Mouse (Mus musculus): ENCODE results near the gene Mrpl43. TPM values are rescaled to one million over a fixed set of nuclear protein-coding genes. Genes with fewer than 3 reads are reported as not detected.

Gene Mrpl43
- polyA plus RNA-seq, 1 experiment from 2014 or later, result 65.5 TPM

- Histone ChIP-seq H3K4me2 (ENCODE audit: low read length) (no peak overlapping the region), H3K4me1 (ENCODE audit: control insufficient read depth in 2 of 2, insufficient read depth in 2 of 2, low read length in 2 of 2) (peaks cover 0 to 5% of the 10 kb centered on the region in 2 experiments; a peak in 1 of 4 replicates), H3K9me3 (ENCODE audit: control insufficient read depth, low read length) (no peaks in the 10 kb centered on the region), H3K9ac (ENCODE audit: low read length) (no peak overlapping the region), H3K36me3 (ENCODE audit: control insufficient read depth, insufficient read depth, low read length) (peaks cover 53% of the 10 kb centered on the region), H3K4me3 (ENCODE audit: control insufficient read depth in 1 of 2, insufficient read depth in 1 of 2, low read depth in 1 of 2, low read length in 2 of 2) (no peak overlapping the region), H3K27me3 (ENCODE audit: control insufficient read depth, insufficient read depth, low read length) (no peaks in the 10 kb centered on the region), H3K27ac (replicated peaks in 1 of 2; ENCODE audit: control insufficient read depth in 1 of 2, insufficient read depth in 1 of 2, low read depth in 2 of 2, low read length in 2 of 2) (no peak overlapping the region)
- 88% methylated on average over 6 of the region's 6 CpGs for WGBS
- ATAC-seq (ENCODE audit: insufficient number of reproducible peaks, insufficient read depth, low FRiP score, low read depth), result no peak
Measured at GRCm38 (mm10) chr19:44983366-44983765, 22.9 kb downstream of the Mrpl43 start.

GRCm38 (mm10) chr19:44982477-44983115 lies 23.6 kb downstream of the Mrpl43 start:
- Histone ChIP-seq H3K9ac (ENCODE audit: low read length) (no peak overlapping the region), H3K27ac (replicated peaks in 1 of 2; ENCODE audit: control insufficient read depth in 1 of 2, insufficient read depth in 1 of 2, low read depth in 2 of 2, low read length in 2 of 2) (no peak overlapping the region), H3K4me3 (ENCODE audit: control insufficient read depth in 1 of 2, insufficient read depth in 1 of 2, low read depth in 1 of 2, low read length in 2 of 2) (no peak overlapping the region), H3K27me3 (ENCODE audit: control insufficient read depth, insufficient read depth, low read length) (no peaks in the 10 kb centered on the region), H3K4me1 (ENCODE audit: control insufficient read depth in 2 of 2, insufficient read depth in 2 of 2, low read length in 2 of 2) (0 out of 4 replicates have a peak, but pooled peaks cover 0 to 3% of the 10 kb centered on the region in 2 experiments), H3K36me3 (ENCODE audit: control insufficient read depth, insufficient read depth, low read length) (peaks cover 61% of the 10 kb centered on the region), H3K9me3 (ENCODE audit: control insufficient read depth, low read length) (no peaks in the 10 kb centered on the region), H3K4me2 (ENCODE audit: low read length) (no peak overlapping the region)
- 75% methylated on average over 7 of the region's 7 CpGs for WGBS
- no peak for ATAC-seq (ENCODE audit: insufficient number of reproducible peaks, insufficient read depth, low FRiP score, low read depth)

- 74% methylated on average over 2 of the region's 2 CpGs for WGBS
- ATAC-seq (ENCODE audit: insufficient number of reproducible peaks, insufficient read depth, low FRiP score, low read depth), result no peak
Measured at GRCm38 (mm10) chr19:44980787-44981186, 25.5 kb downstream of the Mrpl43 start.

DNA sequence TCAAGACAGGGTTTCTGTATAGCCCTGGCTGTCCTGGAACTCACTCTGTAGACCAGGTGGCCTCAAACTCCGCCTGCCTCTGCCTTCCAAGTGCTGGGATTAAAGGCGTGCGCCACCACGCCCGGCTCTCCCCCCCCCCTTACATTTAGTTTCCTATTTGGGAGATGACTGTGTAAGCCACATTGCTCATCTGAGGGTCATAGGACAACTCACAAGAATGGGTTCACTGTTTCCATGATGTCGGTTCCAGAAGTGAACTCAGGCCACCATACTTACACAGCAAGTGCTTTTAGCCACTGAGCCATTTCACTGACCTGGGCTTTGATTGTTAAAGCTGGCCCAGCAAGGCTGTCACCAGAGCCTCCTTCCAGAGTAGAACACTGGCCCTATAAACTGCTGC lies 29.1 kb downstream of the Mrpl43 start:
- Histone ChIP-seq H3K9me3 (ENCODE audit: control insufficient read depth, low read length) (no peaks in the 10 kb centered on the region), H3K4me3 (ENCODE audit: control insufficient read depth in 1 of 2, insufficient read depth in 1 of 2, low read depth in 1 of 2, low read length in 2 of 2) (no peak overlapping the region), H3K4me2 (ENCODE audit: low read length) (no peak overlapping the region), H3K36me3 (ENCODE audit: control insufficient read depth, insufficient read depth, low read length) (peaks cover 100% of the 10 kb centered on the region), H3K9ac (ENCODE audit: low read length) (no peak overlapping the region), H3K4me1 (ENCODE audit: control insufficient read depth in 2 of 2, insufficient read depth in 2 of 2, low read length in 2 of 2) (no peaks in the 10 kb centered on the region), H3K27me3 (ENCODE audit: control insufficient read depth, insufficient read depth, low read length) (no peaks in the 10 kb centered on the region), H3K27ac (replicated peaks in 1 of 2; ENCODE audit: control insufficient read depth in 1 of 2, insufficient read depth in 1 of 2, low read depth in 2 of 2, low read length in 2 of 2) (no peak overlapping the region)
- no peak for ATAC-seq (ENCODE audit: insufficient number of reproducible peaks, insufficient read depth, low FRiP score, low read depth)
- 83% methylated on average over 6 of the region's 6 CpGs for WGBS

More at GRCm38 (mm10) chr19:44980787-44981186, 25.5 kb downstream of the Mrpl43 start:
- Histone ChIP-seq H3K36me3 (ENCODE audit: control insufficient read depth, insufficient read depth, low read length) (peaks cover 79% of the 10 kb centered on the region), H3K9ac (ENCODE audit: low read length) (no peak overlapping the region), H3K4me3 (ENCODE audit: control insufficient read depth in 1 of 2, insufficient read depth in 1 of 2, low read depth in 1 of 2, low read length in 2 of 2) (no peak overlapping the region), H3K27ac (replicated peaks in 1 of 2; ENCODE audit: control insufficient read depth in 1 of 2, insufficient read depth in 1 of 2, low read depth in 2 of 2, low read length in 2 of 2) (no peak overlapping the region), H3K4me1 (ENCODE audit: control insufficient read depth in 2 of 2, insufficient read depth in 2 of 2, low read length in 2 of 2) (0 out of 4 replicates have a peak, but pooled peaks cover 0 to 3% of the 10 kb centered on the region in 2 experiments), H3K4me2 (ENCODE audit: low read length) (no peak overlapping the region), H3K27me3 (ENCODE audit: control insufficient read depth, insufficient read depth, low read length) (no peaks in the 10 kb centered on the region), H3K9me3 (ENCODE audit: control insufficient read depth, low read length) (no peaks in the 10 kb centered on the region)

DNA sequence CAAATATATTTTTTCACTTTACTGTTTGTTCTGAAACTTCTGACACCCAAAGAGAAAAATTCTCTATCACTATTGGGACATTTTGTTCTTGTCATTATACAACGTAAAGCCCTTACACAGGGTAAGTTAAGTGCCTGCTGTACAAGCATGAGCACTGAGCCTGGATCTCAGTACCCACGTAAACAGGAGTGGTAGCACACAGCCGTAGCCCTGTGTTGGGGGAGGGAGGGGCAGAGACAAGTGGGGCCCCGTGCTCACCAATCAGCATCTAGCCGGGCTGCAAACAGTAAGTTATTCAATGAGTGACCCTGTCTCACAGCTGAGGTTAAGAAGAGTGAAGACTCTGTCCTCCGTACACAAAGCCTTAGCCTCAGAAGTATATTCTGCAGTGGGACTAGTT lies 29.6 kb downstream of the Mrpl43 start:
- Histone ChIP-seq H3K4me1 (ENCODE audit: control insufficient read depth in 2 of 2, insufficient read depth in 2 of 2, low read length in 2 of 2) (no peaks in the 10 kb centered on the region), H3K36me3 (ENCODE audit: control insufficient read depth, insufficient read depth, low read length) (peaks cover 100% of the 10 kb centered on the region), H3K27me3 (ENCODE audit: control insufficient read depth, insufficient read depth, low read length) (no peaks in the 10 kb centered on the region), H3K4me3 (ENCODE audit: control insufficient read depth in 1 of 2, insufficient read depth in 1 of 2, low read depth in 1 of 2, low read length in 2 of 2) (no peak overlapping the region), H3K9ac (ENCODE audit: low read length) (no peak overlapping the region), H3K27ac (replicated peaks in 1 of 2; ENCODE audit: control insufficient read depth in 1 of 2, insufficient read depth in 1 of 2, low read depth in 2 of 2, low read length in 2 of 2) (no peak overlapping the region), H3K4me2 (ENCODE audit: low read length) (no peak overlapping the region), H3K9me3 (ENCODE audit: control insufficient read depth, low read length) (no peaks in the 10 kb centered on the region)
- no peak for ATAC-seq (ENCODE audit: insufficient number of reproducible peaks, insufficient read depth, low FRiP score, low read depth)
- WGBS, result 83% methylated on average over 6 of the region's 6 CpGs

GRCm38 (mm10) chr19:44968329-44968728 lies 37.9 kb downstream of the Mrpl43 start:
- Histone ChIP-seq H3K27me3 (ENCODE audit: control insufficient read depth, insufficient read depth, low read length) (no peaks in the 10 kb centered on the region), H3K9ac (ENCODE audit: low read length) (no peak overlapping the region), H3K36me3 (ENCODE audit: control insufficient read depth, insufficient read depth, low read length) (peaks cover 97% of the 10 kb centered on the region), H3K9me3 (ENCODE audit: control insufficient read depth, low read length) (no peaks in the 10 kb centered on the region), H3K27ac (replicated peaks in 1 of 2; ENCODE audit: control insufficient read depth in 1 of 2, insufficient read depth in 1 of 2, low read depth in 2 of 2, low read length in 2 of 2) (no peak overlapping the region), H3K4me1 (ENCODE audit: control insufficient read depth in 2 of 2, insufficient read depth in 2 of 2, low read length in 2 of 2) (no peaks in the 10 kb centered on the region), H3K4me3 (ENCODE audit: control insufficient read depth in 1 of 2, insufficient read depth in 1 of 2, low read depth in 1 of 2, low read length in 2 of 2) (no peak overlapping the region), H3K4me2 (ENCODE audit: low read length) (no peak overlapping the region)
- ATAC-seq (ENCODE audit: insufficient number of reproducible peaks, insufficient read depth, low FRiP score, low read depth), result no peak
- 84% methylated on average over 3 of the region's 3 CpGs for WGBS

- no peaks in the 10 kb centered on the region for H3K27me3 ChIP-seq (ENCODE audit: control insufficient read depth, insufficient read depth, low read length)
- no peaks in the 10 kb centered on the region for H3K4me1 ChIP-seq (ENCODE audit: control insufficient read depth in 2 of 2, insufficient read depth in 2 of 2, low read length in 2 of 2)
- 97% methylated on average over 1 of the region's 1 CpGs for WGBS
- no peak overlapping the region for H3K4me2 ChIP-seq (ENCODE audit: low read length)
- no peaks in the 10 kb centered on the region for H3K9me3 ChIP-seq (ENCODE audit: control insufficient read depth, low read length)
- ATAC-seq (ENCODE audit: insufficient number of reproducible peaks, insufficient read depth, low FRiP score, low read depth), result no peak
- no peak overlapping the region for H3K27ac ChIP-seq (replicated peaks in 1 of 2; ENCODE audit: control insufficient read depth in 1 of 2, insufficient read depth in 1 of 2, low read depth in 2 of 2, low read length in 2 of 2)
- H3K9ac ChIP-seq (ENCODE audit: low read length), result no peak overlapping the region
- no peak overlapping the region for H3K4me3 ChIP-seq (ENCODE audit: control insufficient read depth in 1 of 2, insufficient read depth in 1 of 2, low read depth in 1 of 2, low read length in 2 of 2)
- H3K36me3 ChIP-seq (ENCODE audit: control insufficient read depth, insufficient read depth, low read length), result peaks cover 97% of the 10 kb centered on the region
Measured at GRCm38 (mm10) chr19:44965978-44966377, 40.3 kb downstream of the Mrpl43 start.

GRCm38 (mm10) chr19:44959633-44960032 lies 46.6 kb downstream of the Mrpl43 start:
- Histone ChIP-seq H3K36me3 (ENCODE audit: control insufficient read depth, insufficient read depth, low read length) (peaks cover 96% of the 10 kb centered on the region), H3K4me1 (ENCODE audit: control insufficient read depth in 2 of 2, insufficient read depth in 2 of 2, low read length in 2 of 2) (no peaks in the 10 kb centered on the region), H3K27me3 (ENCODE audit: control insufficient read depth, insufficient read depth, low read length) (no peaks in the 10 kb centered on the region), H3K9me3 (ENCODE audit: control insufficient read depth, low read length) (no peaks in the 10 kb centered on the region), H3K9ac (ENCODE audit: low read length) (no peak overlapping the region), H3K4me3 (ENCODE audit: control insufficient read depth in 1 of 2, insufficient read depth in 1 of 2, low read depth in 1 of 2, low read length in 2 of 2) (no peak overlapping the region), H3K27ac (replicated peaks in 1 of 2; ENCODE audit: control insufficient read depth in 1 of 2, insufficient read depth in 1 of 2, low read depth in 2 of 2, low read length in 2 of 2) (no peak overlapping the region), H3K4me2 (ENCODE audit: low read length) (no peak overlapping the region)
- no peak for ATAC-seq (ENCODE audit: insufficient number of reproducible peaks, insufficient read depth, low FRiP score, low read depth)
- 94% methylated on average over 2 of the region's 2 CpGs for WGBS
